Mouse (Mus musculus) C2C12 (cell line): ENCODE measurements around the gene Tgfa.

Experiments used
- CTCF ChIP-seq: IDR thresholded peaks from one replicate; pipeline ENCODE4 v1.5.1; 2011; ENCODE audit not compliant: control insufficient read depth, insufficient read depth, insufficient read length
- USF1 ChIP-seq: IDR thresholded peaks from one replicate; pipeline ENCODE4 v1.6.1; 2011; ENCODE audit warnings: low read depth, mild to moderate bottlenecking, control low read depth, moderate library complexity

DNA sequence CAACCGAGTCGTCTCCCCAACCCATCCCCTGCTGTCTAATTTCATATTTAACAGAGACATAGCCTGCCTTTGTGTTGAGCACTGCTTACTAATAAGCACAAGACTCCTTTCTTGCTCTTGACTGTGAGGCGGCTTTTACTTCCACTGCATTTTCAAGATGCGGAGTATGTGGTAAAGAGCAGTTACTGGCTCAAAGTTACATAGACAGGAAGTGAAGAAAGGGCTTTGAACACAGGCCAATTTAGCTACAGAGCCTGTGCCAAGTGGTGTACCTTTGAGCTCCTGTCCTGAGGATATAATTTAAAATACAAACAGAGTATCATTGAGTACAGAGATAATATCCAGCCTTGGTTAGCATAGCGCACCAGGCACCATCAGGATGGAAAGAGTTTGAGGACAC is 71.8 kb downstream of the Tgfa start:
- TF ChIP-seq CTCF (no peak), USF1 (no peak)
